Mouse (Mus musculus) embryonic facial prominence, embryonic 11.5 days (tissue): ENCODE data around the gene Ror1. TPM values are rescaled to one million over a fixed set of nuclear protein-coding genes. Genes with fewer than 3 reads are reported as not detected.
A peak's percentile ranks its signal among the peaks of the same experiment; 100 is the strongest.

Experiments
- ATAC-seq: fragments of 200-750 bp; cut with Nextera tagmentation; replicated peaks from 2 replicates; pipeline ENCODE4 v1.8.0; 2017; ENCODE audit warnings: low read depth; ENCODE audit not compliant: insufficient number of reproducible peaks, low FRiP score, low TSS enrichment
- DNase-seq: peaks from one replicate; pipeline ENCODE4 v3.0.0-alpha.2; 2015; ENCODE audit warnings: low spot score
- H3K27ac ChIP-seq: fragments of 300-500 bp; sonication (generic); replicated peaks from 2 replicates; pipeline ENCODE4 v1.5.1; 2014; ENCODE audit warnings: mild to moderate bottlenecking, low read depth, low read length, control low read depth
- H3K27me3 ChIP-seq: fragments of 300-500 bp; sonication (generic); 2 replicates; pipeline ENCODE4 v1.6.1; 2014; ENCODE audit warnings: mild to moderate bottlenecking, low read length, moderate library complexity, mixed read lengths; ENCODE audit not compliant: control insufficient read depth, insufficient read depth
- H3K36me3 ChIP-seq: fragments of 300-500 bp; sonication (generic); replicated peaks from 2 replicates; pipeline ENCODE4 v1.6.1; 2014; ENCODE audit warnings: low read depth, mild to moderate bottlenecking, low read length, moderate library complexity, mixed read lengths; ENCODE audit not compliant: control insufficient read depth, insufficient read depth
- H3K4me1 ChIP-seq: fragments of 300-500 bp; sonication (generic); 2 replicates; pipeline ENCODE4 v1.6.1; 2014; ENCODE audit warnings: low read length, mixed read lengths; ENCODE audit not compliant: control insufficient read depth, insufficient read depth
- H3K4me2 ChIP-seq: fragments of 300-500 bp; sonication (generic); 2 replicates; pipeline ENCODE4 v1.6.1; 2014; ENCODE audit warnings: low read depth, mild to moderate bottlenecking, control low read depth, low read length, moderate library complexity
- H3K4me3 ChIP-seq: fragments of 300-500 bp; sonication (generic); 2 replicates; pipeline ENCODE4 v1.5.1; 2014; ENCODE audit warnings: low read depth, low read length, control low read depth
- H3K9ac ChIP-seq: fragments of 300-500 bp; sonication (generic); replicated peaks from 2 replicates; pipeline ENCODE4 v1.6.1; 2014; ENCODE audit warnings: mild to moderate bottlenecking, control low read depth, low read length
- H3K9me3 ChIP-seq: fragments of 300-500 bp; sonication (generic); replicated peaks from 2 replicates; pipeline ENCODE4 v1.6.1; 2016; ENCODE audit warnings: mild to moderate bottlenecking, low read length, inconsistent platforms, mixed read lengths; ENCODE audit not compliant: control insufficient read depth
- WGBS: fragments of 180-500 bp; shearing (Covaris S2); extraction: QIAGEN DNeasy Blood & Tissue Kit; methylation state at CpG from one replicate; pipeline ENCODE4 v1.1.7; 2014; 5-methylcytosine and 5-hydroxymethylcytosine counted together
- polyA plus RNA-seq: library from polyadenylated mRNA; unstranded; fragments of >200 nt; fragmentation: Nextera tagmentation; extraction: Ambion mirVana; gene quantifications from 2 replicates; pipeline ENCODE4 v1.2.1, GENCODE M21; 2014

The Ror1 gene
- polyA plus RNA-seq, 1 experiment from 2014 or later = 17.3 TPM

GRCm38 (mm10) chr4:100407261-100407874, 311.8 kb downstream of the Ror1 start:
- no peaks in the 10 kb centered on the region for H3K36me3 ChIP-seq
- no peak overlapping the region for H3K27ac ChIP-seq
- H3K9me3 ChIP-seq = no peaks in the 10 kb centered on the region
- no peak overlapping the region for H3K4me3 ChIP-seq
- WGBS = 26% methylated on average over 9 of the region's 9 CpGs
- no peaks in the 10 kb centered on the region for H3K4me1 ChIP-seq
- no peak overlapping the region for H3K4me2 ChIP-seq
- ATAC-seq = no peak
- DNase-seq = peak; percentile 87
- H3K27me3 ChIP-seq = no peaks in the 10 kb centered on the region
- no peak overlapping the region for H3K9ac ChIP-seq

- 58% methylated on average over 8 of the region's 8 CpGs for WGBS
- no peak for ATAC-seq
Measured at GRCm38 (mm10) chr4:100409521-100409920, 313.9 kb downstream of the Ror1 start.

GRCm38 (mm10) chr4:100411841-100412539, 316.4 kb downstream of the Ror1 start:
- no peaks in the 10 kb centered on the region for H3K27me3 ChIP-seq
- H3K36me3 ChIP-seq = no peaks in the 10 kb centered on the region
- no peaks in the 10 kb centered on the region for H3K4me1 ChIP-seq
- ATAC-seq = no peak
- 61% methylated on average over 13 of the region's 13 CpGs for WGBS
- DNase-seq = no peak
- no peaks in the 10 kb centered on the region for H3K9me3 ChIP-seq
- H3K4me3 ChIP-seq = no peak overlapping the region
- no peak overlapping the region for H3K4me2 ChIP-seq
- H3K9ac ChIP-seq = no peak overlapping the region
- H3K27ac ChIP-seq = no peak overlapping the region

More at GRCm38 (mm10) chr4:100409521-100409920, 313.9 kb downstream of the Ror1 start:
- no peak overlapping the region for H3K27ac ChIP-seq
- H3K9ac ChIP-seq = no peak overlapping the region
- H3K4me1 ChIP-seq = no peaks in the 10 kb centered on the region
- no peak overlapping the region for H3K4me2 ChIP-seq
- H3K9me3 ChIP-seq = no peaks in the 10 kb centered on the region
- no peak for DNase-seq
- no peaks in the 10 kb centered on the region for H3K27me3 ChIP-seq
- H3K36me3 ChIP-seq = no peaks in the 10 kb centered on the region
- no peak overlapping the region for H3K4me3 ChIP-seq

- no peak for DNase-seq
- 24% methylated on average over 3 of the region's 3 CpGs for WGBS
- Histone ChIP-seq H3K4me2 (no peak overlapping the region), H3K36me3 (no peaks in the 10 kb centered on the region), H3K4me3 (no peak overlapping the region), H3K27me3 (no peaks in the 10 kb centered on the region), H3K4me1 (no peaks in the 10 kb centered on the region), H3K9ac (no peak overlapping the region), H3K27ac (no peak overlapping the region), H3K9me3 (no peaks in the 10 kb centered on the region)
- no peak for ATAC-seq
Measured at GRCm38 (mm10) chr4:100422756-100423155, 327.2 kb downstream of the Ror1 start.

- Histone ChIP-seq H3K27ac (no peak overlapping the region), H3K4me2 (no peak overlapping the region), H3K27me3 (no peaks in the 10 kb centered on the region), H3K4me1 (no peaks in the 10 kb centered on the region), H3K36me3 (no peaks in the 10 kb centered on the region), H3K4me3 (no peak overlapping the region), H3K9me3 (no peaks in the 10 kb centered on the region), H3K9ac (no peak overlapping the region)
- DNase-seq (no peak), ATAC-seq (no peak)
- 91% methylated on average over 1 of the region's 1 CpGs for WGBS
Measured at GRCm38 (mm10) chr4:100426101-100426500, 330.5 kb downstream of the Ror1 start.

- ATAC-seq (no peak), DNase-seq (no peak)
- H3K27me3 ChIP-seq = no peaks in the 10 kb centered on the region
- H3K4me1 ChIP-seq = no peaks in the 10 kb centered on the region
- no peak overlapping the region for H3K9ac ChIP-seq
- no peaks in the 10 kb centered on the region for H3K9me3 ChIP-seq
- no peaks in the 10 kb centered on the region for H3K36me3 ChIP-seq
- H3K27ac ChIP-seq = no peak overlapping the region
- WGBS = 83% methylated on average over 2 of the region's 2 CpGs
- H3K4me3 ChIP-seq = no peak overlapping the region
- no peak overlapping the region for H3K4me2 ChIP-seq
Measured at GRCm38 (mm10) chr4:100429371-100429900, 333.8 kb downstream of the Ror1 start.

GRCm38 (mm10) chr4:100435281-100436168, 339.9 kb downstream of the Ror1 start:
- no peak overlapping the region for H3K27ac ChIP-seq
- peak; percentile 73 for DNase-seq

More at GRCm38 (mm10) chr4:100435281-100436168, 339.9 kb downstream of the Ror1 start:
- WGBS = 51% methylated on average over 8 of the region's 8 CpGs
- Histone ChIP-seq H3K9ac (no peak overlapping the region), H3K4me1 (no peaks in the 10 kb centered on the region), H3K4me3 (no peak overlapping the region), H3K27me3 (no peaks in the 10 kb centered on the region), H3K36me3 (no peaks in the 10 kb centered on the region), H3K9me3 (no peaks in the 10 kb centered on the region), H3K4me2 (no peak overlapping the region)
- ATAC-seq = no peak
